Mouse (Mus musculus) lung, postnatal 0 days (tissue): ENCODE results near the gene Hist2h3b.

ENCODE experiments used
- CTCF ChIP-seq: IDR thresholded peaks from 2 replicates; pipeline ENCODE4 v1.5.1; 2016; ENCODE audit warnings: antibody characterized with exemption, mild to moderate bottlenecking
- EP300 ChIP-seq: IDR thresholded peaks from 2 replicates; pipeline ENCODE4 v1.6.1; 2016; ENCODE audit warnings: antibody characterized with exemption, mild to moderate bottlenecking, control low read depth

- no peak for TF ChIP-seq CTCF
- no peak for TF ChIP-seq EP300
Observed at GRCm38 (mm10) chr3:96289201-96289600, 20.7 kb downstream of the Hist2h3b start.
